Mouse (Mus musculus) megakaryocyte, adult 5-6 weeks (primary cell): Measurements from ENCODE around the gene Zfp473. TPM values are rescaled to one million over a fixed set of nuclear protein-coding genes. Genes with fewer than 3 reads are reported as not detected.
"Not testable (repeated sequence)": the region's sequence is repeated elsewhere in the genome, so short reads cannot be mapped to it uniquely, and the experiment has no call there.

Source experiments
- ATAC-seq: 2 replicates; pipeline ENCODE4 v1.8.0; 2016; ENCODE audit warnings: mild to moderate bottlenecking, inconsistent platforms; ENCODE audit not compliant: poor library complexity, severe bottlenecking
- total RNA-seq, 2 experiments: library from RNA; stranded (forward) in 1 of 2; stranded (reverse) in 1 of 2; fragments of 153-499, 151-499 nt in 1 of 2; fragments of 221-1000, 200-1000 nt in 1 of 2; gene quantifications; 2 replicates each; pipeline versions ENCODE4 v1.2.3 to v1.2.4; 2015 to 2017

Gene Zfp473
- total RNA-seq (2015) (1.4 and 1.5 TPM in 2 replicates), total RNA-seq (2017) (1.8 and 2.3 TPM in 2 replicates)

DNA sequence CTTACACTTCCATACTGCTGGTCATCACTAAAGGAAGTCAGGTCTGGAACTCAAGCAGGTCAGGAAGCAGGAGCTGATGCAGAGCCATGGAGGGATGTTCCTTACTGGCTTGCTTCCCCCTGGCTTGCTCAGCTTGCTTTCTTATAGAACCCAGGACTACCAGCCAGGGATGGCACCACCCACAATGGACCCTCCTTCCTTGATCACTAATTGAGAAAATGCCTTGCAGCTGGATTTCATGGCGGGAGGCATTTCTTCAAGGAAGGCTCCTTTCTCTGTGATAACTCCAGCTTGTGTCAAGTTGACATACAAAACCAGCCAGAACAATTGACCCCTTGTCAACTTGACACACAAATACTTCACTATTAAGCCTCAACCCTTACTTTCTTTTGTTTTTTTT, at the start of gene Zfp473:
Zfp473 (minus strand) TSS at position 101 of the 400 bp plus-strand sequence.
- not testable (repeated sequence) for ATAC-seq

DNA sequence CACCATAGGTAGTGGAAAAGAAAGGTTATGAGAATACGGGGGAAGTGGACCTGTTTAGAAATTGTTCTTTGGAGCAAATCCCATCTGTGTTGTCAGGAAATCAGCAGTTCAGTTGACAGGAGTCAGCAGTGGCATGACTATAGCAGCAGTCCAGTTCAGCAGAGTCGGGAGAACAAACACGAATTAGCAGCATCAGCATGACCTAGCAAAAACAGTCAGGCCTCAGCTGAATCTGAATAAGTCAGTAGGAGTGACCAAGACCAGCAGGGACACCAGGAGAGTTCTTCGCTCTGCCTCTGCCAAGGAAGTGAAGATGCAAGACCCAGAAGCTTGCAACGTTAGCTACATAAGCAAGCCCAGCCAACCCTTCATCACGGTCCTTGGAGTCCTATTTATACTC, 41.9 kb upstream of the Zfp473 start:
- no peak for ATAC-seq

DNA sequence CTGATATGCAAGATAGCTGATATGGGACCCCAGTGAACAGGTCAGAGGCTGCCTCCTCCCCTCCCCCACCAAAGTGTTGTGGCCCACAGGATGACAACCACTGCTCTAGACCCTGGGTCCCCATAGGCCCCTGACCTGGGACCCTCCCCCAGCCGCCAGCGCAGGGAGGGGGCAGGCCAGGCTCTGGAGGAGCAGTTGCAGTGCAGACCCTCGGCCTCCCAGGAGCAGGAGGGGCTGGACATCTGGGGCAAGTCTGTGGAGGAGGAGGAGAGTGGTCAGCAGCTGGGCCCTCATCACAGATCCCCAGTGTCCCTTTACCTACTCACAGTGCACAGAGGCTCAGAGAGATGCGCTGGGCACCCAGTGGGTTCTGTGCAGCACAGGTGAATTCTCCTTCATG, 39.2 kb upstream of the Zfp473 start:
- no peak for ATAC-seq

DNA sequence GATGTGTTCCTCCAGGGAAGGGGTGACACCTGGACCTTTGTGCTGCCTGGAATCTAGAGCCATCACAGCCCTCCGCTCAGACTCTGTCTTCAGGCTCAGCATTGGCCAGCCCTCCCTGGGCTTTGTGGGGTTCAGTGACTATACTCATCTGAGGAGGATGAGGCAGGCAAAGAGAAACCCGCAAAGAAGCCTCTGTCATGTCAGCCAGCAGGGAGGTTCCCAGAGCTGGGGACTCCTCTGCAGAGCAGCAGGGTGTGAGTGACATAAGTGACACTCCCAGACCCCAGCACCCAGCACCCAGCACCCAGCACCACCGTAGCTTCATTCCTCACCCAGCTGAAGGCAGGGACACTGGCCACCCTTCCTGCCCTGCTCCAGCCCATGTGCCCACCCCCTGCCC, 38.7 kb upstream of the Zfp473 start:
- no peak for ATAC-seq

DNA sequence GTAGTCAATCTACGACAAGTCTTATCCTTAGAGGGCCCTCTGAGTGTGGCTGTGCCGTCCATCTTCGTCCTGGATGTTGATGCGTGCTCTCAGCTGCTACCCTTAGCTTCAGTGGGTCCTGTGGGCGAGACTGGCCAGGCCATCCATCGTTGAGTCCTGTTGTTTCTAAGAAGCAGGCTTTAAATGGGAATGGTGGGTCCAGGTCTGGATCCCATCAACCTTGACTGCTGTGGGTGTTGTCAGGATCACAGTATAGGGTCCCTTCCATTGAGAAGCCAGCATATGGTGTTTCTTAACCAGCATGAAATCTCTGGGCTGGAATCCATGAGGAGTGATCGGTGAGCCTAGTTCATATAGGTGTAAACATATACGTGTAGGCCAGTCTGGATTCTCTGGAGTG, 29.3 kb upstream of the Zfp473 start:
- no peak for ATAC-seq

DNA sequence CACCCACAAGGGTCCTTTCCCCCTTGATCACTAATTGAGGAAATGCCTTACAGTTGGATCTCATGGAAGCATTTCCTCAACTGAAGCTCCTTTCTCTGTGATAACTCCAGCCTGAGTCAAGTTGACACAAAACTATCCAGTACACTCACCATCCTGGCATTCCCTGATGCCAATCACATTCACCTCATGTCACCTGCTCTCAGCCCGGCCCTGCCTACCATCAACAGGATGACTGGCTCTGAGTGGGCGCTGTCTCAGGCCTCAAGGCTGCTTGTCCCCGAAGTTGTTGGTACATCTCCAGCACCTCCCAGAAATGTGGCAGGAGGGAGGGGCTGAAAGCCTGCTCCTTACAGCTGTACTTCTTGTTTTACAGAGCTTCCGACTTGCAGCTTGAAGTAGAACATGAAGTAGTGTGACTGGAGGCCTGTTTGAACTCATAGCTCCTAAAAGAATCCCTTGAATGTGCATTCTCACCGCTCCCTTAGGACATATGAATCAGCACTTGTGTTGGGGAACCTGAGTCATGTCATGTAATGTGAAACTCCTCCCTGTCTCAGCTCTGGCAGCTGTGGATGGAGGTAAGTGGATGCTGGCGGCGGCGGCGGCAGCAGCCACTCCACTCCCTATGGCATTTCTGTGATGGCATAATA, 26.1 kb upstream of the Zfp473 start:
- no peak for ATAC-seq

DNA sequence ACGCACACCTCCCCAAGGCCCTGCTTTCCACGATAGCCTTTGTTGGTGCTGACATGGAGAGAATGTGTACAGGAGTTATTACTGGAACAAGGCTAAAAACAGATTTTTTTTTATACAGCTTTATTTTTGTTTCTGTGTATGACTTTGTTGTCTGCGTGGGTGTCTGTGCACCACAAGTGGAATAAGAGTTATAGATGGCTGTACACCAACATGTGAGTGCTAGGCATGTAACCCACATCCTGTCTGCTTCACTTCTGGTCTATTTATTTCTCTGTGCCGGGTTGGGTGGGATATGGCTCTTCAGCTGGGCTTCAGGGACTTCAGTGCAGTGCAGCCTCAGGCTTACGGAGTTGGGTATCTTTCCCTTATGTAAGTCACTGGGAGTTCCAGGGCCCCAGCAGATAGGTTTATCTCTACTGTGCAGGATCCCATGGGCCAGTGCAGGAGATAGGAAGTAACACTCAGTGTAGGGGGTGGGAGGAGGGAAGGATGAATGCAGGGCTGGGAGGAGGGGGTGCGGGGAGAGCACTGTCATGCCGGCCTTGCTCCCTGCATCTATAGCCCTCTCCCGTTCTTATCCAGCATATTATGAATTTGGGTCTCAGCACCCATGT, 21.8 kb upstream of the Zfp473 start:
- ATAC-seq = no peak

DNA sequence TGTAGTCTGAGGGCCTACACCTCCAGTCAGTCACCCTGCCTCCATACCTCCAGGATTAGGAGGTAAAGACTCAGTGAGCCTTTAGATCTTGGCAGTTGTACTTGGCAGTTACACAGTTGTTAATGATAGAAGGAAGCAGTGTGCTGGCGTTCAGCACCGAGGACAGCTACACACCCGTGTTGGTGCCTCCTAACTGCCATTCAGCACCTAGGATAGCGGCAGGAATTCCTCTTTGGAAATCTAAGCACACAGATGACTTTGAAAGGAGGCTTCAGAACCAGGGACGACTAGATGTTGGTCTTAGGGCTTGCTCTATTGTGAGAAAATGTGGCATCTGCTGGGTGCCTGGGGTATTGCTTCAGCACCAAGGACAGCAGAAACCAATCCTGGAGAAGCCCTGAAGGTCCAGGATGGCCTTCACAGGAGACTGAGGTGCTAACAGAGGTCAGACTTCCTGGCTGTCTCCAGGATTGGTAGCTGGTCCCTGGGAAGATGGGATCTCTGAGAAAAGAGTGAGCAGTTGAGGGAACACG, 19.3 kb upstream of the Zfp473 start:
- no peak for ATAC-seq

DNA sequence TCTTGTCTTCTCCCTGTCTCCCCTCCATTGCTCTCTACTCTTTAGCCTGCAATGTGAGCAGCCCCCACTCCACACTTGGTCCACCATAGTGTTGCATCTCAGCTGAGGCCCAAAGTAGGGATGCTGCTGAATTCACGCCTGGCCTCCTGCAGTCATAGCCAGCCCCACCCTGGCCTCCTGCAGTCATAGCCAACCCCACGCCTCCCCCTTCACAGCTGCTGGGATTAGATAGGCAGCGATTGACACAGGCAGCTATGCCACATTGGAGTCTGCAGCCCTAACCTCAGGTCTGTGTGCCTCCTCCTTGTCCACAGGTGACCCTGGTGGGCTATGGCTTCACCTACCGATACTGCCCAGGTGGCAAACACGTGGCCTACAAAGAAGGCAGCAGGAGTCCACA, 17.3 kb upstream of the Zfp473 start:
- ATAC-seq = no peak

DNA sequence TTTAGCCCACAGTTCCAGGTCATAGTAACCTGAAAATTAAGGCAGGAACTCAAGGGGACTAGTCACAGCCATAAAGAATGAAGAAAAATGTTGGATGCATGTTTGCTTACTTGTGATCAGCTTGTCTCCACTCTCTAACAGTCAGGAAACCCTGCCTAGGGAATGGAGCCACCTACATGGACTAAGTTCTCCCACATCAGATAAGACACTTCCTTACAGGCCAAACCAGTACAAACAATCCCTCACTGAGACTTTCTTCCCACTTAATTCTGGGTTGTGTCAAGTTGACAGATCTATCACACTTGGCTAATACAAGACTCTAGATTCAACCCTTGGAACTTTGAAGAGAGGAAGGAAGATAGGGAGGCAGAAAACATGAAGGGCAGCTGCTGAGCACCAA, 9.5 kb upstream of the Zfp473 start:
- ATAC-seq = no peak

DNA sequence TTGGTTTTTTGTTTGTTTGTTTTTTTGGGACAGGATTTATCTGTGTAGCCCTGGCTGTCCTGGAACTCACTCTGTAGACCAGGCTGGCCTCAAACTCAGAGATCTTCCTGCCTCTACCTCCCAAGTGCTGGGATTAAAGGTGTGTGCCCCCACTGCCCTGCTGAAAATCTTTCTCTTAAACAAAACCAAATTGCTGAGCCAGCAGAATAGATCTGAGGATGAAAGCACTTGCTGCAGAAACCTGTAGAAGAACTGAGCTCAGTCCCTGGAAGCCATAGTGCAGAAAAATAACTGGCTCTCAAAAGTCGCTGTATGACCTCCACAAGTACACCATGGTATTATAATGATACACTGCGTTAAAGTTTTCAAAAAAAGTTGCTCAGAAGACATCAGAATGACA, 6.3 kb upstream of the Zfp473 start:
- no peak for ATAC-seq

DNA sequence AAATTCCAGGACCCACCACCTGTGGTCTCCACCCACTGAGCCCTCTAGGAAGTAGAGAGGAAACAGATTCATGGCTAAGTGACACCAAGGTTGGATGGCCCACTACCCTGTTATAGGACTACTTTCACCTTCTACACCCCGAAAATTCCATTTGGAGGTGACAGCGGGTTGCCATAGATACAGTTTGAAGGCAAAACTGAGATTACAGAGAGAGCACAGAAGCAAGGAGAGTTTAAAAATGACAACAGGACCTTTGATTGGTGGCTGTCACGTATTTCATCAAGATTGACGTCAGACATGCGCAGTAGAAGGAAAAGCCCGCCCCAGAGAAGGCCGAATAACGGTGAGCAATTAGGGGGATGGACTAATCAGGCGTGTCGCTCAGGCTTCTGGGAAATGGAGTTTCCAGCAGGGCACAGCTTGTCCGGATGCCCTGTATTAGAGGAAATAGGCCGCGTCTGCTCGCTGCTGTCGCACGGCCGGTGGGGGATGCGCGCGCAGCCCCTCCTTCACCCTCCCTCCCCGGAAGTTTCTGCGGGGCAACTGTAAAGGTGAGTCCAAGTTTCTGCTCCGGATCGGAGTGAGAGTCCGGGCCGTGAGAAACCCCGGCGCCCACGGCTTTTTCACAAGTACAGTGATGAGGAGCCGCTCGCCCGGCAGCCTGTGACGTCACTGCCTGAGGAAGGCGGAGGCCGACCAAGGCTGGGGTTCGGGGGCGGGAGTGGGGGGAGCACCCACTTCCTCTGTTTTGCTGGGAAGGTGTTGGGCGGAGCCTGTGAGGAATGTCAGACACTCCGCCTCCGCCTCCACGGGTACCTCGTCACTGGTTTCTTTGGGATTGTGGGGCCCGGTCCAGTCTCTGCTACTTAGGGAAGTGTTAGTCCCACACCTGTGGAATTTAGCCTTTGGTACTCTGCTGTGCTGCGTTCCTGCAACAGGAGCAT, 2.5 kb downstream of the Zfp473 start, which contains the start of gene Vrk3:
Vrk3 (plus strand) TSS at position 313 of the 944 bp plus-strand sequence.
- ATAC-seq = peak; percentile 91

DNA sequence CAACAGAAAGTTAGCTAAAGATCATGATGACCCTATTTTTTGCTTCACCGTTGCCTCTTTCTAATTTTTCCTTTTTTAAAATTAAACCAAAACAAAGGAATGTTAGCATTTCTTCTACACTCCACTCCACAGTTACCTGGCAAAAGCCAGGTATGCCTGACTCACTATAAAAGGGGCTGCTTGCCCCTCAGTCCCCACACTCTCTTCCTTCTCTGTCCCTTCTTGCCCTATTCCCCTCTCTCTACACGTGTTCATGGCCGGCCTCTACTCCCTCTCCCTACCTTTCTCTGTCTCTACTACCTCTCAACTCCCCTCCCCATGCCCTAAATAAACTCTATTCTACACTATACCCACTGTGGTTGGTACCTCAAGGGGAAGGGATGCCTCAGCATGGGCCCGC, 3.7 kb downstream of the Zfp473 start:
- no peak for ATAC-seq

DNA sequence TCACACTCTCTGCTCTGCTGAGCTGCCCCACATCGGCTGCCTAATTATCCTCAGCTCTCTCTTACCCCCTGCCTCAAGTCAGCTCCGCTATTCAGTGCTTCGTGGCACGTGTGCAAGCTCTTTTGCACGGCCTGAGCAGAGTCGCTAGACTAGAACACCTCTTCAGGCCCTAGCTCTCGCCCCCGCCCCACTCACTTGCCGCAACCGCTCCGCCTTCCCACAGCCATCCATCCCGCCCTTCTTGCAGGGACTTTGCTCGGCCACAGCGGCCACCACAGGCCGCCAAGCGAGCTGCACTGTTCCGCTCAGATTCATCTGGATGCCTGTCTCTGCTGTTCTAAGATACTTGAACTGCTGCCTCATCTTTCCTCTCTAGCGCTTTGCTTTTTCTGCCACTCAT, 5.8 kb downstream of the Zfp473 start:
- peak; percentile 64 for ATAC-seq

DNA sequence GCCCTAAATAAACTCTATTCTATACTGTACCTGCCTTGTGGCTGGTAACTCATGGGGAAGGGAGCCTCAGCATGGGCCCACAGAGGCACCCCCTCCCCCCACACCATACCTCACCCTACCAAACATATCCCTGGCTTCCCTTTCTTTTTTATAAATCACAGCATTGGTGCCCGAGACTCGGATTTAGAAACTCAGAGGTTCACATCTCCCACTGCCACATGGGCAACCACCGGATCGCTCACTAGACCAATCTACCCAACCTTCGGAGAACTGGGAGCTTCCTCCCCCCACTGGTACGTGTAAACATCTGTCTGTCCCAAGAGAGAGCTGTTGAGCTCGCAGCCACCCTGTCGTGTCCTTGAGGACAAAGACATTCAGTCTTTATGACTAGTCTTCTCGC, 6.6 kb downstream of the Zfp473 start:
- ATAC-seq = no peak

DNA sequence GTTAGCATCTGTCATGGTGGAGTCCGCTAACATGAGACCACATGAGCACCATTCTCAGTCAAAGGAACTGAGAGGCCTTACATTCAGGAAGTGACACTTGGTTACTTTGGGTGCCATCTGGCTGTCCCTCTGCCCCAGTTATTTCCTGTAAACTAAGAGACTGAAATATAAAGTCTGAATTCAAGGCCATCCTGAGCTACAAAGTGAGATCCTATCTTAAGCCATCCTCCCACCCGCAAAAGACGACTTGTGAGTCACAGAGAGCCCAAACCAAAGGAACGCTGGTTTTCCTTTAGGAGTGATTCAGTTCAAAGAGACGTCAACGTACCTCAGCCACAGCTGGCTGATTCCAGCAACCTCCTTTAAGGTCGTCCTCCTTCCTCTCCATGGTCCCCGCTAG, 9.5 kb downstream of the Zfp473 start:
- ATAC-seq = peak; percentile 45; the same call in 1 of the 2 replicates

DNA sequence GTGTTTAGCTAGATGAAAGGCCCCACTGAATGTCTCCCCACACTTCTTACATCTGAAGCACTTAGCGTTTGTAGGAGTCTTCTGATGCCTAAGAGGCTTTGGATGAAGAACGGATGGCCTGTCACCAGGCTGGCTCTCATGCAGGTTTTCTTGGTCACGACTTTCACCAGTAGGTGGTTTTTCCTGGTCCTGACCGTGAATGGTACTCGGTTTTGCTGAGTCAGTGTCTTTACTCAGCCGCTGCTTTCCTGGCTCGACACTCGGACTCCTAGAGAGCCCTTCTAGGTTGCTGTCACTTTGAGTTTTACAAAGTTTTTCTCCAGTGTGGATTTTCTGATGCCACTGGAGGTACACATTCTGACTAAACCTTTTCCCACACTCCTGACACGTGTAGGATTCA, 17.1 kb downstream of the Zfp473 start:
- ATAC-seq = no peak

DNA sequence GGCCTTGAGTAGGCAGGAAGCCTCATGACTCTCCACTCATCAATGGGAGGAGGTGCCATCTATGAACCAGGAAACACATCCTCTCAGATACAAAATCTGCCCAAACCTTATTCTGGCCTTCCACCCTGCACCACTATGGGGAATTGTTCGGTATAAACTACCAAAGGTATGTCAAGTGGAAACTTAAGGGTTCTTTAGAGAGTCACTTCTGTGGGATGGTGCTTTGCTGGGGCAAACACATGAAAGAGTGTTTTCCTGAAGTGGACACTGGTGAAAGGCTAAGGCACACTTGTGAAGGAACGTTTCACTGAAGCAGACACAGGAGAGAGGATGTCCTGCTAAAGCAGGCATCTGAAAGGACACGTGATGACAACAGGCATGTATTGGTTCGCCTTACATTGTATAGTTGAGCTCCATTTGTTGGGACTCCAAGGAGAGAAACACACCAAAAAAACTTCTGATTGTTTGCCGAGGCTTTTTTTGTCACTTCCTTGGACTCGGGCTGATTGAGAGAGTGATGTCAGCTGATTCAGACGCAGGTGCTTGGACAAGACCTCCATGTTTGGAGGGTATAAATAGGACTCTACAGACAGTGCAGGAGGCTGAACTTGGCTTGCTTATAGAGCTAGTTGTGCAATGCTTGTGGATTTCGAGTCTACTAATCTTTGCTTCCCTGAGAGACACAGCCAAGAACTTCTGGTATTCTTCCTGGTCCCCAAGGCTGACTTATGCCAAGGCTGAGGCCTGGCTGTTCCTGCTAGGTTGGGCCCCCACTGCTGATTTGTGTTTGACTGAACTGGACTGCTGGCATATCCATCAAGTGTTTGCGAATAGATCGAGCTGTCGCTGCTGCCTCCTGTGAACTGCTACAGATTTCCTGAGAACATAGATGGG, 22.5 kb downstream of the Zfp473 start:
- no peak for ATAC-seq

DNA sequence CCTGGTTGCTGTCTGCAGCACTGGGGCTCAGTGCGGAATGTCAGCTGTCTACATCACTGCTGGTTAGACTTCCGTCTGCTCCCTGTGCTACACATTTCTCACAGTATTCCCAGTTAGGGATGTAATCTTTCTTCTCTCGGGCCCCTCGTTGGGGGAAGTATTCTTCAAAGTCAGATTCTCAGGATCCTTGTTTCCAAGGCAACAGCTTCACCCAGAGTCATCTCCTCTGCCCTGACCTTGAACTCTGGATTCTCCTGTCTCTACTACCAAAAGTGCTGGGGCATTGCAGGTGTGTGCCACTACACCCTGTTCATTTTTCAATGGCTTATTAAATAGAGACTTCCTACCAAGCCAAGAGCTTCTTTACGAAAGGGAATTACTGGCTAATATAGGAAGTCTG, 23.7 kb downstream of the Zfp473 start:
- ATAC-seq = no peak

DNA sequence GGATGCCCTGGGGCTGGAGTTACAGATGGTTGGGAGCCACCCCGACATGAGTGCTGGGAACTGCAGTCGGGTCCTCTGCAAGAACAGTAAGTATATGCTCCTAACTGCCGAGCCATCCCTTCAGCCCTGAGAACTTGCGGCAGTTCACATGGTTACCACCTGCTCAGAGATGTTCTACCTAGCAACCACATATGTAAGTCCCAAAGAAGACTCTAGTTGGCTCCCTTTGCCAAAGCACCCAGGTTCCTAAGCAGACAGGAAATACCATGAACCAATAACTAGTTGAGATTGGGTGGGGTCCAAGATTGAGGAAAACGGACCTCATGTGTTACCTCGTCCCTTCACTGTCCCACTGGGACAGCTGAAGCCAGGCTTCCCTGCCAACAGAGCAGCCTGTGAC, 24.5 kb downstream of the Zfp473 start:
- no peak for ATAC-seq
